Mouse (Mus musculus) A20 (cell line): ENCODE measurements at regions not wholly inside any gene's neighbourhood (a gene's known extent, or its start where the extent isn't known, plus 50 kb on each side); places are given as distances from the start of the nearest gene placed in this dataset.

Experiments used
- DNase-seq: peaks from one replicate; pipeline ENCODE4 v3.0.0-alpha.2; 2011; ENCODE audit warnings: low read depth, low spot score

GRCm38 (mm10) chr4:106103750-106104635 is 212.0 kb upstream of the Usp24 start:
- DNase-seq: no peak

- DNase-seq: no peak
Observed at GRCm38 (mm10) chr4:106112981-106113380, 203.0 kb upstream of the Usp24 start.

GRCm38 (mm10) chr4:106113747-106114146 is 202.3 kb upstream of the Usp24 start:
- DNase-seq: no peak

- no peak for DNase-seq
Observed at GRCm38 (mm10) chr4:106116611-106117010, 199.4 kb upstream of the Usp24 start.

- DNase-seq: no peak
Observed at GRCm38 (mm10) chr4:106121306-106121705, 194.7 kb upstream of the Usp24 start.

GRCm38 (mm10) chr4:106123038-106123654 is 192.9 kb upstream of the Usp24 start:
- no peak for DNase-seq

GRCm38 (mm10) chr4:106127199-106127598 is 188.8 kb upstream of the Usp24 start:
- no peak for DNase-seq

- DNase-seq: peak; percentile 37
Observed at GRCm38 (mm10) chr4:106127641-106128040, 188.4 kb upstream of the Usp24 start.

GRCm38 (mm10) chr4:106129327-106129726 is 186.7 kb upstream of the Usp24 start:
- no peak for DNase-seq

GRCm38 (mm10) chr4:106129803-106130202 is 186.2 kb upstream of the Usp24 start:
- DNase-seq: peak; percentile 30

- no peak for DNase-seq
Observed at GRCm38 (mm10) chr4:106133746-106134730, 182.0 kb upstream of the Usp24 start.

- no peak for DNase-seq
Observed at GRCm38 (mm10) chr4:106142741-106143140, 173.3 kb upstream of the Usp24 start.

- DNase-seq: no peak
Observed at GRCm38 (mm10) chr4:106144351-106145116, 171.5 kb upstream of the Usp24 start.

- no peak for DNase-seq
Observed at GRCm38 (mm10) chr4:106146919-106147460, 169.0 kb upstream of the Usp24 start.

GRCm38 (mm10) chr4:106148866-106149265 is 167.1 kb upstream of the Usp24 start:
- DNase-seq: no peak

GRCm38 (mm10) chr4:106149471-106150048 is 166.5 kb upstream of the Usp24 start:
- DNase-seq: no peak

GRCm38 (mm10) chr4:106150775-106151174 is 165.2 kb upstream of the Usp24 start:
- no peak for DNase-seq

- DNase-seq: no peak
Observed at GRCm38 (mm10) chr4:106157451-106158179, 158.4 kb upstream of the Usp24 start.

- DNase-seq: peak; percentile 44
Observed at GRCm38 (mm10) chr4:106161592-106161991, 154.4 kb upstream of the Usp24 start.

GRCm38 (mm10) chr4:106162551-106162950 is 153.5 kb upstream of the Usp24 start:
- DNase-seq: no peak
